Mouse (Mus musculus) limb, embryonic 15.5 days (tissue): ENCODE results near the gene Plekha5. TPM values are rescaled to one million over a fixed set of nuclear protein-coding genes. Genes with fewer than 3 reads are reported as not detected.

Experiments used
- ATAC-seq: fragments of 200-750 bp; cut with Nextera tagmentation; 2 replicates; pipeline ENCODE4 v1.8.0; 2017; ENCODE audit warnings: low read depth, moderate TSS enrichment; ENCODE audit not compliant: insufficient number of reproducible peaks, low FRiP score, low TSS enrichment
- H3K27ac ChIP-seq: fragments of 300-500 bp; sonication (generic); 2 replicates; pipeline ENCODE4 v1.5.1; 2015; ENCODE audit warnings: moderate library complexity, mild to moderate bottlenecking, inconsistent platforms
- H3K27me3 ChIP-seq: fragments of 300-500 bp; sonication (generic); 2 replicates; pipeline ENCODE4 v1.6.1; 2015; ENCODE audit warnings: inconsistent platforms
- H3K36me3 ChIP-seq: fragments of 300-500 bp; sonication (generic); 2 replicates; pipeline ENCODE4 v1.6.1; 2015; ENCODE audit warnings: inconsistent platforms
- H3K4me1 ChIP-seq: fragments of 300-500 bp; sonication (generic); 2 replicates; pipeline ENCODE4 v1.6.1; 2015; ENCODE audit warnings: inconsistent platforms
- H3K4me2 ChIP-seq: fragments of 300-500 bp; sonication (generic); 2 replicates; pipeline ENCODE4 v1.6.1; 2015; ENCODE audit warnings: mild to moderate bottlenecking, inconsistent platforms
- H3K4me3 ChIP-seq: fragments of 300-500 bp; sonication (generic); 2 replicates; pipeline ENCODE4 v1.5.1; 2015; ENCODE audit warnings: mild to moderate bottlenecking, inconsistent platforms
- H3K9ac ChIP-seq: fragments of 300-500 bp; sonication (generic); 2 replicates; pipeline ENCODE4 v1.6.1; 2015; ENCODE audit warnings: inconsistent platforms
- H3K9me3 ChIP-seq: fragments of 300-500 bp; sonication (generic); 2 replicates; pipeline ENCODE4 v1.6.1; 2016; ENCODE audit warnings: inconsistent platforms
- WGBS: fragments of 180-500 bp; shearing (Covaris S2); methylation state at CpG from one replicate; pipeline ENCODE4 v1.1.7; 2015; 5-methylcytosine and 5-hydroxymethylcytosine counted together
- polyA plus RNA-seq: library from polyadenylated mRNA; unstranded; fragments of >200 nt; fragmentation: Nextera tagmentation; extraction: Ambion mirVana; gene quantifications from 2 replicates; pipeline ENCODE4 v1.2.1, GENCODE M21; 2015

The Plekha5 gene
- polyA plus RNA-seq, 1 experiment from 2014 or later: 47.2 TPM

DNA sequence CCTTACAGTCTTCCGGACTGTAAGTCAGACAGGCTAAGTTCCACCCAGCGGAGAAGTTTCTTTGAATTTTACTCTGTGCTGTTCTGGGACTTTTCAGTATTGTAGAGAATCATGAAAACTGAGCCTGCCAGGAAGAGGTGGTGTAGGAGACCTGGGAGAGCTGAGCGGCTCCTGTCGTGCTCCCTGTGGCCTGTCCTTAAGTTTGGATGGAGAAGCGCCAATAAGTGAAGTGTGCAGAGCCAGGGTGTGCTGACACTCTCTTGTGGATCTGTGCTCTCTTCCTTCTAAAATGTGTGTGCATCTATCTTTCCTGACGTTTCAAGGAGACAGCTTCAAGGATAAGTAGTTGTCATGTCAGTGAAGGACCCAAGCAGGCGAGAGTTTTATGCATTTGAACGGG lies 5.4 kb downstream of the Plekha5 start:
- Histone ChIP-seq H3K4me1 (peaks cover 2% of the 10 kb centered on the region; the same call in 1 of the 2 replicates), H3K27ac (no peak overlapping the region), H3K36me3 (peaks cover 32% of the 10 kb centered on the region), H3K27me3 (no peaks in the 10 kb centered on the region), H3K4me2 (no peak overlapping the region), H3K9me3 (no peaks in the 10 kb centered on the region), H3K9ac (no peak overlapping the region), H3K4me3 (no peak overlapping the region)
- WGBS: 87% methylated on average over 8 of the region's 8 CpGs
- ATAC-seq: no peak

GRCm38 (mm10) chr6:140432363-140432762 lies 8.5 kb downstream of the Plekha5 start:
- H3K4me3 ChIP-seq: no peak overlapping the region
- H3K9ac ChIP-seq: no peak overlapping the region
- H3K4me2 ChIP-seq: no peak overlapping the region
- H3K9me3 ChIP-seq: no peaks in the 10 kb centered on the region
- H3K36me3 ChIP-seq: peaks cover 32% of the 10 kb centered on the region
- H3K4me1 ChIP-seq: no peaks in the 10 kb centered on the region
- no peak overlapping the region for H3K27ac ChIP-seq
- ATAC-seq: no peak
- no peaks in the 10 kb centered on the region for H3K27me3 ChIP-seq
- 96% methylated on average over 9 of the region's 9 CpGs for WGBS

GRCm38 (mm10) chr6:140443374-140443773 lies 19.5 kb downstream of the Plekha5 start:
- H3K36me3 ChIP-seq: no peaks in the 10 kb centered on the region
- ATAC-seq: no peak
- H3K9me3 ChIP-seq: no peaks in the 10 kb centered on the region
- H3K27me3 ChIP-seq: no peaks in the 10 kb centered on the region
- 90% methylated on average over 5 of the region's 5 CpGs for WGBS
- no peak overlapping the region for H3K9ac ChIP-seq
- no peak overlapping the region for H3K27ac ChIP-seq
- H3K4me3 ChIP-seq: no peak overlapping the region
- no peak overlapping the region for H3K4me2 ChIP-seq
- 0 out of 2 replicates have a peak, but pooled peaks cover 6% of the 10 kb centered on the region for H3K4me1 ChIP-seq

- WGBS: 74% methylated on average over 7 of the region's 7 CpGs
- no peaks in the 10 kb centered on the region for H3K27me3 ChIP-seq
- no peaks in the 10 kb centered on the region for H3K9me3 ChIP-seq
- H3K4me2 ChIP-seq: no peak overlapping the region
- no peak overlapping the region for H3K9ac ChIP-seq
- H3K4me3 ChIP-seq: no peak overlapping the region
- no peaks in the 10 kb centered on the region for H3K36me3 ChIP-seq
- no peak overlapping the region for H3K27ac ChIP-seq
- ATAC-seq: no peak
- 0 out of 2 replicates have a peak, but pooled peaks cover 6% of the 10 kb centered on the region for H3K4me1 ChIP-seq
Observed at GRCm38 (mm10) chr6:140444147-140444546, 20.3 kb downstream of the Plekha5 start.

- H3K4me1 ChIP-seq: 0 out of 2 replicates have a peak, but pooled peaks cover 6% of the 10 kb centered on the region
- 0 out of 2 replicates have a peak, but pooled peaks cover 2% of the 10 kb centered on the region for H3K36me3 ChIP-seq
- no peak overlapping the region for H3K4me3 ChIP-seq
- no peaks in the 10 kb centered on the region for H3K27me3 ChIP-seq
- H3K9me3 ChIP-seq: no peaks in the 10 kb centered on the region
- 50% methylated on average over 10 of the region's 10 CpGs for WGBS
- no peak overlapping the region for H3K27ac ChIP-seq
- H3K9ac ChIP-seq: no peak overlapping the region
- H3K4me2 ChIP-seq: no peak overlapping the region
- ATAC-seq: no peak
Observed at GRCm38 (mm10) chr6:140444855-140445465, 21.1 kb downstream of the Plekha5 start.

- H3K9ac ChIP-seq: no peak overlapping the region
- 85% methylated on average over 21 of the region's 21 CpGs for WGBS
- H3K36me3 ChIP-seq: peaks cover 7% of the 10 kb centered on the region; the same call in 1 of the 2 replicates
- H3K27me3 ChIP-seq: no peaks in the 10 kb centered on the region
- no peaks in the 10 kb centered on the region for H3K9me3 ChIP-seq
- no peak overlapping the region for H3K4me2 ChIP-seq
- no peak overlapping the region for H3K4me3 ChIP-seq
- no peak overlapping the region for H3K27ac ChIP-seq
- ATAC-seq: no peak
- 0 out of 2 replicates have a peak, but pooled peaks cover 6% of the 10 kb centered on the region for H3K4me1 ChIP-seq
Observed at GRCm38 (mm10) chr6:140448010-140448739, 24.3 kb downstream of the Plekha5 start.

GRCm38 (mm10) chr6:140450693-140451092 lies 26.8 kb downstream of the Plekha5 start:
- Histone ChIP-seq H3K36me3 (peaks cover 7% of the 10 kb centered on the region; the same call in 1 of the 2 replicates), H3K9ac (no peak overlapping the region), H3K4me1 (no peaks in the 10 kb centered on the region), H3K27me3 (no peaks in the 10 kb centered on the region), H3K9me3 (no peaks in the 10 kb centered on the region), H3K27ac (no peak overlapping the region), H3K4me3 (no peak overlapping the region), H3K4me2 (no peak overlapping the region)
- 91% methylated on average over 5 of the region's 5 CpGs for WGBS
- ATAC-seq: no peak

DNA sequence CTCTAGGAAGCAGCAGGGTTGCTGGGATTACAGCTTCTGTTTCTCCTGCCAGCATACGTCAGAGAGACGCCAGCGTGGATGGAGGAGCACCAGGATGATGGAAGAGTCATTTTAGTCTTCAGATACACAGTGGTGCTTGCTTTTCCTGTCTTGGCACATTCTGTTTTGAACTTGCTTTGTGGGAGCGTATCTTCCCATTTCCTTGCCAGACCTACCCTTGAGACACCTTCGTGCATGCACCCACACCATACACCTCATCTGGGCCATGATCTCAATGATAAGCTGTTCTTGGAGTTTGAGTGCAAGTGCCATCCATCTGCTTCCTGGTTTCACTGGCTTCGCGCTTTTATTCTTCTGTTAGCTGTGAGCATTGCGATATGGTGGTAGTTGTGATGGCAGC lies 28.9 kb downstream of the Plekha5 start:
- ATAC-seq: no peak
- H3K9ac ChIP-seq: no peak overlapping the region
- 0 out of 2 replicates have a peak, but pooled peaks cover 6% of the 10 kb centered on the region for H3K4me1 ChIP-seq
- peaks cover 7% of the 10 kb centered on the region; the same call in 1 of the 2 replicates for H3K36me3 ChIP-seq
- H3K4me2 ChIP-seq: no peak overlapping the region
- no peaks in the 10 kb centered on the region for H3K27me3 ChIP-seq
- H3K9me3 ChIP-seq: no peaks in the 10 kb centered on the region
- WGBS: 91% methylated on average over 8 of the region's 8 CpGs
- H3K4me3 ChIP-seq: no peak overlapping the region
- H3K27ac ChIP-seq: no peak overlapping the region

DNA sequence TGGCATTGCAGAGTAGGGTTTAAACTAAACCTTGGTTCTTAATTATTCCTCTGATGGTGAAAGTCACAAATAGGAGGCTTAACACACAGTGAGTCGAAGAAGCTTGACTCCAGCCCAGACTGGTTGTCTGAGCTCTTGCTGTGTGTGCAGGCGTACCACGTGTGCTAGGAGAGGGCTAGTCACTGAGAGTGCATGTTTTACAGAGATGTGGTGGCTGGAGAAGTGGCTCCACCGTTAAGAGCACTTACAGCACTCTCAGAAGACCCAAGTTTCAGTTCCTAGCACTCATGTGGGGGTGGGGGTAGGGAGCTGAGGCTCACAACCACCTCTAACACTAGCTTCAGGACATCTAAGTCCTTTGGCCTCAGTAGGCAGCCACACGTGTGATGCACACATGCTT lies 29.6 kb downstream of the Plekha5 start:
- Histone ChIP-seq H3K9ac (no peak overlapping the region), H3K4me1 (0 out of 2 replicates have a peak, but pooled peaks cover 6% of the 10 kb centered on the region), H3K4me2 (no peak overlapping the region), H3K9me3 (no peaks in the 10 kb centered on the region), H3K27ac (no peak overlapping the region), H3K27me3 (no peaks in the 10 kb centered on the region), H3K4me3 (no peak overlapping the region), H3K36me3 (peaks cover 7% of the 10 kb centered on the region; the same call in 1 of the 2 replicates)
- 87% methylated on average over 5 of the region's 5 CpGs for WGBS
- ATAC-seq: no peak

DNA sequence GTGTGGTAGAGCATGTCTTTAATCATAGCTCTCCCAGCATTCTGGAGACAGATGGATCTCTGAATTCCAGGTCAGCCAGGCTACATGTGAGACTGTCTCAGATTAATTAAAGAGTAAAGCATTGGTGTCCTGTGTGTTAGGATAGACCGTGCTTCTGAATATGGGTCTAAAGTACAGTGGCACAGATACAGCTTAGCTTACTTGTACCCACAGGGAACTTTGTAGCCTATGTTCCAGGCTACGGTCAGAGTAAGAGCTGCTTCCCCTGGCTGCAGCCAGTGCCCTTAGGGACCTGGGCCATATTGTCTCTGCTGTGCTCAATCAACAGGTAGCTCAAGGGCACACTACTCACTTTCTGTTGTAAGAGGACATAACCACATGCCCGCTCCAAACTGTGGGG lies 30.5 kb downstream of the Plekha5 start:
- ATAC-seq: no peak

DNA sequence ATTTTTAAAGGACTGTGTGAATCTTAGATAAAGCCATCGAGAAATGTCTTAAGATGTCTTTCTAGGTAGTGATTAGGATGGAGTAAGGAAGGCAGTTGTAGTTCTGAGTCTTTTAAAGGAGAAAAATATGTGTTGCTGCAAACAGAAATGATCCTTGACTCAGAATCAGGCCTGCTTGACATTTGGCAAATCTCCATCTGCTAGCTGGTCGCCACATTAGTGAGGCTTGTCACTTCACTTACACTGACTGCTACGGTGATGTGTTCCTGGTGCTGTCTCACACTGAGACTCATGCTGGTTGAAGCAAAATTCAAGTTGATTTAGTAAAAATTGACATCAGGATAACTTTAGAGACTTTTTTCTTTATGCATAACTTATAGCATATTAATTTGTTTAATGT lies 32.0 kb downstream of the Plekha5 start:
- no peak overlapping the region for H3K27ac ChIP-seq
- H3K4me2 ChIP-seq: no peak overlapping the region
- H3K27me3 ChIP-seq: no peaks in the 10 kb centered on the region
- peaks cover 4% of the 10 kb centered on the region; the same call in 1 of the 2 replicates for H3K36me3 ChIP-seq
- 0 out of 2 replicates have a peak, but pooled peaks cover 6% of the 10 kb centered on the region for H3K4me1 ChIP-seq
- H3K4me3 ChIP-seq: no peak overlapping the region
- no peak for ATAC-seq
- WGBS: 70% methylated on average over 3 of the region's 3 CpGs
- no peak overlapping the region for H3K9ac ChIP-seq
- no peaks in the 10 kb centered on the region for H3K9me3 ChIP-seq

More for the DNA sequence above, 30.5 kb downstream of the Plekha5 start:
- Histone ChIP-seq H3K27ac (no peak overlapping the region), H3K4me3 (no peak overlapping the region), H3K4me1 (0 out of 2 replicates have a peak, but pooled peaks cover 6% of the 10 kb centered on the region), H3K9ac (no peak overlapping the region), H3K4me2 (no peak overlapping the region), H3K27me3 (no peaks in the 10 kb centered on the region), H3K36me3 (peaks cover 6% of the 10 kb centered on the region; the same call in 1 of the 2 replicates), H3K9me3 (no peaks in the 10 kb centered on the region)
- 87% methylated on average over 3 of the region's 3 CpGs for WGBS
